Mouse (Mus musculus) heart, postnatal 36 days (tissue): ENCODE results near the gene Ttc38. TPM values are rescaled to one million over a fixed set of nuclear protein-coding genes. Genes with fewer than 3 reads are reported as not detected.

ENCODE experiments used
- DNase-seq, 2 experiments: peaks; one replicate each; pipeline ENCODE4 v3.0.0; 2021 to 2022
- intact Hi-C: fragments of 180-260 bp; cut with DNase I; formaldehyde crosslinking; loops from one replicate; pipeline ENCODE4 v1.15.1; 2025
- total RNA-seq, 2 experiments: library from RNA; stranded (reverse); gene quantifications; 2 replicates each; pipeline ENCODE4 v1.2.3; 2021

Ttc38 gene
- 10 to 100 TPM; 13.9 to 21.5 TPM for total RNA-seq

- intact Hi-C loops, result no loop called here
- DNase-seq, result peak; percentile 82 to 85
These were observed at the start of gene Ttc38 for GRCm38 (mm10) chr15:85831954-85832590. Ttc38 (plus strand) TSS chr15:85832306.

DNA sequence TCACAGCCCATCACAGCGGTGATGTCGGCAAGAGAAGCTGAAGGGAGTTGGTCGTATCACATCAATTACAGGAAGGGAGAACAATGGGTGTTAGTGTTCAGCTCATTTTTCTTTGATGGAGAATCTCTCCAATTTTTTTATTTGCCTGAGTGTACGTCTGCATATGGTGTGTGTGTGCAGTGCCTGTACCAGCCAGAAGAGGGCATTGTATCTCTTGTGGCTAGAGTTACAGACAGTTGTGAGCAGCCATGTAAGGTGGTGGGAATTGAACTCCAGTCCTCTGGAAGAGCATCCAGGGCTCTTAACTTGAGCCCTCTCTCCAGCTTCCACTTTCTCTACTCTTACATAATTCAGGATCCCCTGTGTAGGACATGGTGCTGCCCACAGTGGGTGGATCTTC lies 49.0 kb upstream of the Ttc38 start:
- no peak for DNase-seq
- intact Hi-C loops, result no loop called here

GRCm38 (mm10) chr15:85784341-85784740 lies 47.8 kb upstream of the Ttc38 start:
- no peak for DNase-seq
- intact Hi-C loops, result no loop called here

GRCm38 (mm10) chr15:85786711-85787110 lies 45.4 kb upstream of the Ttc38 start:
- intact Hi-C loops, result no loop called here
- DNase-seq, result no peak

GRCm38 (mm10) chr15:85787482-85787881 lies 44.6 kb upstream of the Ttc38 start:
- no peak for DNase-seq
- intact Hi-C loops, result no loop called here

DNA sequence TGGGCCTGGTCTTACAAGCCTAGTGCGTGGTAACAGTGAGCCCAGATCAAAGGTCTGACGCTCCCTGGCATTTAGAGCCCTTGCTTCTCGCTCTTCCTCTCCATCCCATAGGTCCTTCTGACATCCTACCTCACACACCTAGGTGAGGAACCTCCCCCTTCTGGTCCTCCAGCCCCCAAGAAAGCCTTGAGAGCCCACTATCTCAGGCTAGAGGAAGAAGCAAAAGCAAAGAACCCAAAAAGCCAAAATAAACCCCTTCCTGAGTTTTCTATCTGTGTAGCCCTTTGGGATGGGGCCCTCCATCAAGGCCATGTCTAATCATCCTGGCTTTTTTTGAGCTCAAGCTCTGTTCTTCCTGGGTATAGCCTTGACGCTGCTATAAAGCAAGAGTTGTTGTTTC lies 44.1 kb upstream of the Ttc38 start:
- DNase-seq, result no peak
- intact Hi-C loops, result no loop called here

DNA sequence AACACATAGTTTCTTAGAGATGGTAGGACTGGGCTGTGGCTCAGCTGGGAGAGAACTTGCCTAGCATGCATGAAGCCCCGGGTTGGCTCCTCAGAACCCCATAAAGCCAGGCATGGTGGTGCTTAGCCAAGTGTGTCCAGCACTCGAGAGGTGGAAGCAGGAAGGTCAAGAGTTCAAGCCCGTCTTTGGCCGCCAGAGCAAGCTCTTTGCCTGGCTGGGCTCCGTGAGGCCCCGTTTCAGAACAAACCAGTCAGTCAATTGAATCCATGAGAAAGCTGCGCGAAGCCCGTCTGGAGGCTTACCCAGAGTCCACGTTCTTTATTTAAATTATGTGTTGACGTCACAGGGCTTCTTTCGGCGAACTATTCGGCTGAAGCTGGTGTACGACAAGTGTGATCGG lies 43.5 kb upstream of the Ttc38 start:
- no peak for DNase-seq
- intact Hi-C loops, result no loop called here

- intact Hi-C loops, result loop anchor here (5.0 kb wide), 1 partner anchor 34 kb away; no protein-coding TSS in a partner anchor
- no peak for DNase-seq
These were observed 40.7 kb upstream of the Ttc38 start for GRCm38 (mm10) chr15:85791449-85791848.

GRCm38 (mm10) chr15:85792819-85793218 lies 39.3 kb upstream of the Ttc38 start:
- peak; percentile 67 to 69 for DNase-seq
- intact Hi-C loops, result loop anchor here (5.0 kb wide), 1 partner anchor 36 kb away; no protein-coding TSS in a partner anchor

- no peak for DNase-seq
- intact Hi-C loops, result no loop called here
These were observed 36.6 kb upstream of the Ttc38 start for GRCm38 (mm10) chr15:85795516-85795915.

- DNase-seq, result peak in 1 of 2 experiments; percentile 14
- intact Hi-C loops, result no loop called here
These were observed 33.4 kb upstream of the Ttc38 start for GRCm38 (mm10) chr15:85798676-85799075.

GRCm38 (mm10) chr15:85802931-85803330 lies 29.2 kb upstream of the Ttc38 start:
- intact Hi-C loops, result no loop called here
- peak; percentile 45 for DNase-seq

DNA sequence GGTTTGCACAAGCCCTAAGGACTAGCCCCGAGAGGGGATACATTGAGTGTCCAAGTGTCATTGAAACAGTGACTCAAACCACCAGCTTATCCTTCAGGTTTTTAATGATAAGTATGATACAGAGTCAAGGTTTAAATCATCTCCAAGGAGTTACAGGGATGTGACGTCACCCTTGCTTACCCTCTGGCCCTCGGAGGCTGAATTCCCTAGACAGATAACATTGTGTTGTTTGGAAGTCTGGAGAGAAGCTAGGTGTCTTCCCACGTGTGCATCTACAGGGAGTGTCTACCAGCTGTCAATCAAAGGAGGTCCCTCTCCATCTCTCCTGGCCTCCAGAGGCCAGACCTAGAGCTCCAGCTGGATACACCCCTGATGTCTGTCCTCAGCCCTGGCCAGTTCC lies 25.2 kb upstream of the Ttc38 start:
- intact Hi-C loops, result no loop called here
- DNase-seq, result no peak

GRCm38 (mm10) chr15:85807404-85807803 lies 24.7 kb upstream of the Ttc38 start:
- intact Hi-C loops, result no loop called here

GRCm38 (mm10) chr15:85808031-85808430 lies 24.1 kb upstream of the Ttc38 start:
- intact Hi-C loops, result no loop called here
- DNase-seq, result no peak

More at GRCm38 (mm10) chr15:85807404-85807803, 24.7 kb upstream of the Ttc38 start:
- DNase-seq, result no peak

- intact Hi-C loops, result no loop called here
- no peak for DNase-seq
These were observed 23.7 kb upstream of the Ttc38 start for GRCm38 (mm10) chr15:85808434-85808833.

GRCm38 (mm10) chr15:85809091-85809490 lies 23.0 kb upstream of the Ttc38 start:
- intact Hi-C loops, result no loop called here
- DNase-seq, result no peak

DNA sequence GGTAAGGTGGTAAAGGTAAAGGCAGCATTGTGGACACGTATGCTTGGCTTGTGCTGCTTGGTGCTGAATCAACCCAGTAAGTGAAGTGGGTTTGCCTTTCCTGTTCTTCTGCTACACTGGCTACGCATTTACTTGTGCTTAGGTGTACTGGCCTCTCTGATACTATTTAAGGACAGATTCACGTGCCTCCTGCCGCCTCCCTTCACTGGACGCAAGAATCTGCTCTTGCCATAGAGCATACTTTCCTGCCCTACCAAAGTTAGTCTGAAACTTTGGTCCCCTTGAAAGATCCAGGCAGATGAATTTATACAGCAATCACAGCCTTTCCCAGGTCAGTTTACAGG lies 21.7 kb upstream of the Ttc38 start:
- DNase-seq, result peak in 1 of 2 experiments; percentile 27

DNA sequence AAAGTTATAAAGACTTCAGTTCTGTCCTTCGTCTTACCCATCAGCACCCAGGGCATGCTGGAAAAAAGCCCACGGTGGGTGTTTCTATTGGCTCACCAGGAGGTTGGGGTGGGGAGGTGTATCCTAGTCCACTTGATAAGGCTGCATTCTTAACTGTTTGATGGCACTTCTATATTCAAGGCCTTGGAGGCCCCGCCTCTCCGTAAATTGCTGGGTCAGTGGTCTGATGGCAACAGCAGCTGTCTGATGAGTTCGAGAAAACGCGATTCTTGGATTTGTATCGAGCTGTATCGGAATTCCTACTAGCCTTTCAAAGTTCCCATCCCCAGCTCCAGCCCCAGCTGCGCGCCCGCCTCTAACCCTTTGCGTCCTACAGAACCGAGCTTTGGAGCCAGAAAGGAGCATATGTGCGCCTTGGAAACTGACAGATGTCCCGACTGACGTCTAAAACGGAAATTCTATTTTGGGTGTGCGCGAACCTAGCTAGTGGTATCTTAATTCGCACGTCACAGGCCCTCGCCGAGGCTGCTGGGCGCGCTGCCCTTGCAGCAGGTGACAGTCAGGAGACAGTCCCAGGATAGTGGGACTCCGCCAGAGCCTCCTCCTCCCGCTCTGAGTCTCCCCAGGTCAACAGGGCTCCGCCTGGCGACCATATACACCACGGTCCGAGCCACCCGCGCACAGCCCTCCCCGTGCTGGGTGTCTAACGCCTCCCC lies 21.1 kb upstream of the Ttc38 start:
- peak; percentile 64 to 85 for DNase-seq
- intact Hi-C loops, result loop anchor here (1.0 to 2.0 kb wide), 2 partner anchors 48 to 76 kb away; partner anchors contain the start of gene Gtse1

More for the DNA sequence above, 21.7 kb upstream of the Ttc38 start:
- intact Hi-C loops, result loop anchor here (2.0 kb wide), 1 partner anchor 48 kb away; the partner anchor contains the start of gene Gtse1

DNA sequence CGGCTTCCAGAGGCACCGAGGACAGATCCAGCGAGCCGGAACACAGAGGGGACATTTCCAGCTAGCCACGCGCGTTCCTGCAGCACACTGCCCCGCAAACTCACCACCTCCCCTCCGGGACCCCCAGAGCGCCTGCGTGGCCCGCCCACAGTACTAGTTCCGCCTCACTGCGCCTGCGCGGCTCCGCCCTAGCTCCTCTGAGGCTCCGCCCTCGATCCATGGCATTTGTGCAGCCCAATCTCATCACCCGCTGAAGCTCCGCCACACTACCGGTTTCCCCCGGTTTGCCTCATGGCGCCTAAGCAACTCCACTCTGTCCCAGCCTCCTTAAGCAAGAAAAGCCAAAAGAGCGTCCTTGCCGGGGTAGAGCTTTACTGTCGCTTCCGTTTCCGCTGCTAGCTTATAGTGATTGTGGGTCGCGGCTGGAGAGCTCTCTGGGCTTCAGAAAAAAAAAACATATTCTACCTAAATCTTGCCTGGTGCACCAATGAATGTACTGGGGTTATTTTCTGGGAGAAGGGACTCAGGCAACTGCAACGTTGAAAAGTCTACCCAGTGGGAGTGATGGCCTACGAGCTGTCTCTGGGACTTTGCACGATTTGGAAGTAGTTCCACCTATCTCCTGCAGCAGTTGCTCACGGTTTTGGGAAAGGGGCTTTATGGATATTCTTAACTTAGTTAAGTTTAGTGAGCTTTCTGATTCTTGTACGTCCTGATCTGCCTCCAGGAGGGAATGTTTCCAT lies 20.4 kb upstream of the Ttc38 start, which contains the start of gene Cdpf1:
TSS of gene Cdpf1 (minus strand) at position 163 of the 743 bp plus-strand sequence.
- peak; percentile 100 for DNase-seq
- intact Hi-C loops, result loop anchor here (1.0 to 2.0 kb wide), 3 partner anchors 47 to 211 kb away; partner anchors contain the start of gene Gtse1

GRCm38 (mm10) chr15:85813428-85813827 lies 18.7 kb upstream of the Ttc38 start:
- no peak for DNase-seq
- intact Hi-C loops, result loop anchor here (2.0 kb wide), 1 partner anchor 213 kb away; no protein-coding TSS in a partner anchor
